Mouse (Mus musculus): ENCODE data around the gene Mindy3.

Gene Mindy3

DNA sequence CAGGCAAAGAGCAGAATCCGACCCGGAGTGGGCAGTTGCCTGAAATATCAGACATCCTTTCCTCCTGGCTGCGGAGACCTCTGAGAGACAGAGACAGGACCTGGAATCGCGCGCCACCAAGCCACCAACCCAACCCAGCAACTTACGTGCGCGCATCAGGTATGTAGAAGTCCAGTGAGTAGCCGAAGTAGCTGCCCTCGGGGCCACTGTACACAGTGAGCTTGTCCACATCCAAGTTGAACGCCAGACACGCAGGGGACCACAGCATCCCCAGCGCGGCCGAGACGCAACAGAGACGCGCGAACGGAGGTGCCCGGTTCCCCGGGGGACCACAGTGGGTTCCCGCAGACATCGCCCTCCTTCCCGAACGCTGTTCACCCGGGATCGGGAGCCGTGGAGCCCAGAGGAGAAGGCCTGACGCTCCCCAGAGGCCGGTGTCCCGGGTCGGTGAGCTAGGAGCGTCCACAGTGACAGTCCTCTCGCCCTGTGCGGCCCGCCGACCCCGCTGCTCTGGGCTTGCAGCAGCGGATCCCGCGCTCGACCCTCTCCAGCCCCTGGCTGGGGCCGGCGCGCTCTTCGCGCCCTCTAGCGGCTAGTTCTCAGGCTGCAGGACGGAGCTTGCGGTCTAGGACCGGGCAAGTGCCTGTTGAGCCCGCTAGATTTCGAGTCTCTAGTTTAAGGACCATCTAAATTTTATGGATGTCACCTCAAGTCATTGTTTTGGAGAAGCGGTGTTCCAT lies 117.7 kb downstream of the Mindy3 start, which contains the start of gene Itga8:
Gene Itga8, minus strand, starts transcription at position 492 of the 740 bp plus-strand sequence.
- peak; percentile 39 to 52 for DNase-seq (ENCODE audit: low spot score in 2 of 2)

GRCm38 (mm10) chr2:12300449-12301228 lies 118.6 kb downstream of the Mindy3 start:
- DNase-seq (ENCODE audit: low spot score in 2 of 2), result no peak

GRCm38 (mm10) chr2:12297287-12297686 lies 122.0 kb downstream of the Mindy3 start:
- DNase-seq (ENCODE audit: low spot score in 2 of 2), result no peak
